Mouse (Mus musculus): ENCODE measurements around the gene Ap1m1. TPM values are rescaled to one million over a fixed set of nuclear protein-coding genes. Genes with fewer than 3 reads are reported as not detected.

Gene Ap1m1
- total RNA-seq, 2 experiments from 2014 or later, result 93.4 to 95.1 TPM

GRCm38 (mm10) chr8:72219541-72220363, 20.1 kb upstream of the Ap1m1 start, which contains the start of gene Fam32a:
Gene Fam32a, plus strand, starts transcription at chr8:72219730.
- DNase-seq (ENCODE audit: low spot score in 2 of 2), result peak; percentile 82 to 91
- H3K27ac ChIP-seq, result peak within 1 kb of the TSS; percentile 86
- peak within 1 kb of the TSS; percentile 78 for H3K4me3 ChIP-seq
- TF ChIP-seq CTCF (conservative IDR thresholded peaks at IDR 0.05), result no peak

- Histone ChIP-seq H3K4me3 (peak overlapping the region; percentile 78; the same call in 1 of the 2 replicates), H3K27ac (no peak overlapping the region)
- peak; percentile 60 for TF ChIP-seq CTCF (conservative IDR thresholded peaks at IDR 0.05)
- no peak for DNase-seq (ENCODE audit: low spot score in 2 of 2)
Measured at GRCm38 (mm10) chr8:72220758-72221157, 19.1 kb upstream of the Ap1m1 start.

GRCm38 (mm10) chr8:72222656-72223055, 17.2 kb upstream of the Ap1m1 start:
- Histone ChIP-seq H3K27ac (no peak overlapping the region), H3K4me3 (no peak overlapping the region)
- no peak for TF ChIP-seq CTCF (conservative IDR thresholded peaks at IDR 0.05)
- DNase-seq (ENCODE audit: low spot score in 2 of 2), result no peak

DNA sequence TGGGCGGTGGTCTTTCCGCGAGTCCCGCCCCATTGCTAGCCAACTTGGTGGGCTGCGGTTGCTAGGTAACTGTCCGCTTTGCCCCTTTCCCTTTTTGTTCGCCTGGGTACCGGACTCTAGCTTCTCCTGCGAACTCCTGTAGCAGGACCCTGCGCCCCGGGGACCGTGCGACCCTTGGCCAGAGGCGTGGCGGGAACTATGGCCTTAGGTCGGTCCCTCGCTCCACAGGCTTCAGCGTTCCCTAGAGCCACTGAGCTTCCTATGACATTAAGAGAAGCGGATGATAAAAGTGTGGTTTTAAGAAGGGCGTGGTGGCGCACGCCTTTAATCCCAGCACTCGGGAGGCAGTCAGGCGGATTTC, 565 bp downstream of the Ap1m1 start:
- Histone ChIP-seq H3K4me3 (peak overlapping the region; percentile 78), H3K27ac (peak overlapping the region; percentile 98)
- no peak for DNase-seq (ENCODE audit: low spot score in 2 of 2)
- TF ChIP-seq CTCF (conservative IDR thresholded peaks at IDR 0.05), result no peak

DNA sequence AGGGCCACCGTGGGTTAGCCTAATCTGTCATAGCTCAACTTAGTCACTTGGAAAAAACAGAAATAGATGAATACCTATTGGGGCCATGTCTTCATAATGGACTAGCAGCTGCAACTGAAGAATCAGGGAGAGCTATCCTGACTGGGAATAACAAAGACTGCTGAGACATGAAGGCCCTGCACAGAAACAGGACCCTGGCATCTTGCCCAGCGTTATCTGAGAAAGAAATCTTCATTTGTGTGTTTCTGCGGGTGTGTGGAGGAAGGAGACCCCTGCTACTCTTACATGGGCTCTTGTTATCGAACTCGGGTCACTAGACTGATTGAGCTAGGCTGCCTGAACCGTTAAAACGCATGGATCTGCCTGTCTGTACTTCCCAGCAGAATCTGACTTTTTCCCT, 1.1 kb downstream of the Ap1m1 start:
- TF ChIP-seq CTCF (conservative IDR thresholded peaks at IDR 0.05), result no peak
- Histone ChIP-seq H3K27ac (peak overlapping the region; percentile 98; the same call in 1 of the 2 replicates), H3K4me3 (peak overlapping the region; percentile 78)
- DNase-seq (ENCODE audit: low spot score in 2 of 2), result no peak

DNA sequence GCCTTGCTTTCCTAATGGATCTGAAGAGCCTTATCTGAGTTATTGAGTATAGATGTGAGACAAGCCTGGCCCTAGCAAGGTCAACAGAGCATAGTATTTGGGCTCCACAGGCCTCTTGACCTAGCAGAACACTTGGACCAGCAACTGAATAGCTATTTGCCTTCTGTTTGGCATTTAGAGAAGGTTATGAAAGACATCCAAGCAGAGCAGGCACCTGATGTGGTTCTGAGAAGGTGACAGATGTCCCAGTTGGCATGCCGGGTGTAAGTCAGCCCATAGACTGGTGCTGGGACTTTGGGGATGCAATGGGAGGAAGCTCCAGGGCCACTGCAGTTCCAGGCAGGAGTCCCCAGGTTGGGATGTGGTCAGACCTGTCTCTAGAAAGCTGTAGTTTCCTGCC, 2.4 kb downstream of the Ap1m1 start:
- no peak overlapping the region; the same call in 1 of the 2 replicates for H3K4me3 ChIP-seq
- no peak for DNase-seq (ENCODE audit: low spot score in 2 of 2)
- 0 out of 2 replicates have a peak overlapping the region, but pooled peaks have one; percentile 29 for H3K27ac ChIP-seq
- no peak for TF ChIP-seq CTCF (conservative IDR thresholded peaks at IDR 0.05)

GRCm38 (mm10) chr8:72244610-72245009, 4.8 kb downstream of the Ap1m1 start:
- no peak for DNase-seq (ENCODE audit: low spot score in 2 of 2)
- no peak overlapping the region for H3K4me3 ChIP-seq
- TF ChIP-seq CTCF (conservative IDR thresholded peaks at IDR 0.05), result no peak
- H3K27ac ChIP-seq, result 0 out of 2 replicates have a peak overlapping the region, but pooled peaks have one; percentile 10

GRCm38 (mm10) chr8:72257171-72257901, 17.5 kb downstream of the Ap1m1 start:
- TF ChIP-seq CTCF (conservative IDR thresholded peaks at IDR 0.05), result peak; percentile 76
- Histone ChIP-seq H3K27ac (no peak overlapping the region), H3K4me3 (no peak overlapping the region)
- DNase-seq (ENCODE audit: low spot score in 2 of 2), result peak in 1 of 2 experiments; percentile 26

DNA sequence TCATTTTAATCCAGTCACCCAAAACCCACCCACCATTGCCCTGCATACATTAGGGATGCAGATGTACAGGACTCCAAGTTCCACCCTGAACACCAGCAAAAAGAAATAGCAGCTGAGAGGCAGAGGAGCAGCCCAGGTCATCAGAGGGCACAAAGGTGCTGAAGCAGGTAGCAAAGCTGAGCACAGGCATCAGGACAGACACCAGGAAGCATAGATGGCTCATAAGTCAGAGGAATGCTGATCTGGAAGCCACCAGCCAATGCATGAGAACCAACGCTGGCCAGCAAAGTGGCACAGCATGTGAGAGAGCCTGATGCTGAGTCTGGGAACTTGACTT, 18.1 kb downstream of the Ap1m1 start:
- no peak overlapping the region for H3K4me3 ChIP-seq
- H3K27ac ChIP-seq, result no peak overlapping the region
- no peak for TF ChIP-seq CTCF (conservative IDR thresholded peaks at IDR 0.05)
- DNase-seq (ENCODE audit: low spot score in 2 of 2), result no peak

GRCm38 (mm10) chr8:72259862-72260261, 20.0 kb downstream of the Ap1m1 start:
- no peak overlapping the region for H3K27ac ChIP-seq
- no peak overlapping the region for H3K4me3 ChIP-seq
- DNase-seq (ENCODE audit: low spot score in 2 of 2), result no peak
- no peak for TF ChIP-seq CTCF (conservative IDR thresholded peaks at IDR 0.05)

DNA sequence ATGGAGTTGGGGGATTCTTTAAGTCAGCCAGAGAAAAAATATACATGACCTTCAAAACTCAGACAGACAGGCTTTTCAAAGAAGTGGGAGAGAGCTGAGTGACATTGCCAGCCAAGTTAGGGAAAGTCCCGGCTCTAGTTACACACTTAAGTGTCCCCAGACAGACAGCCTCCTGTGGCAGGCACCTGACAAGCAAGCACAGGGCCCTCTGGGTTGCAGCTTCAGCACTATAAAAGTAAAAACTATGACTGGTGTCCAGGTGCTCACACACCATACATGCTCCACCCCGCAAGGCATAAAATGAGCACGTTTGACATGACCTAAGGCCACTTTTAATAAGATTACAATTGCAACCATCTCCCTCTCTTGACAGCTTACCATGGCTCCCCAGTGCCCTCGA, 20.8 kb downstream of the Ap1m1 start:
- no peak overlapping the region for H3K27ac ChIP-seq
- no peak overlapping the region for H3K4me3 ChIP-seq
- no peak for TF ChIP-seq CTCF (conservative IDR thresholded peaks at IDR 0.05)
- DNase-seq (ENCODE audit: low spot score in 2 of 2), result no peak

DNA sequence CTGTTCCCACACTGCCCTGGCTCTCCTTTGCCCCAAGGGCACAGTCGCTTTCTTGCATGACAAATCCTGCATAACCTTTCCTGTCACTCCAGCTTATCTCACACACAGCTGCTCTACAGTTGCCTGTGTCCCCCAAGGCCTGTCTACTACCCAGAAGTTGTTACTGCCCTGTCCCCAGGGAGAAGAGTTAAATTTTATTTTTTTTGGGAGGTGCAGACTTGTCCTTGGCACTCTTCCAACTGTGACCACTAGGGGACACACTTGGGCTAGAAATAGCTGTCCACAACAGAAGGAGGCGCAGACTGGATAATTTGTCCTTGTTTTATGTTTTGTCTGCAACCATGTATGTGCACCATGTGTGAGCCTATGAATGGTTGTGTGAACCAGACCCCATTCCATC, 21.2 kb downstream of the Ap1m1 start:
- Histone ChIP-seq H3K4me3 (no peak overlapping the region), H3K27ac (no peak overlapping the region)
- DNase-seq (ENCODE audit: low spot score in 2 of 2), result peak; percentile 12 to 38
- TF ChIP-seq CTCF (conservative IDR thresholded peaks at IDR 0.05), result peak; percentile 76

GRCm38 (mm10) chr8:72261431-72261830, 21.6 kb downstream of the Ap1m1 start:
- no peak for DNase-seq (ENCODE audit: low spot score in 2 of 2)

More at GRCm38 (mm10) chr8:72261431-72261830, 21.6 kb downstream of the Ap1m1 start:
- Histone ChIP-seq H3K27ac (no peak overlapping the region), H3K4me3 (no peak overlapping the region)
- no peak for TF ChIP-seq CTCF (conservative IDR thresholded peaks at IDR 0.05)
